Mouse (Mus musculus): ENCODE results near the gene Rhno1.
A peak's percentile ranks its signal among the peaks of the same experiment; 100 is the strongest.

Rhno1 gene

DNA sequence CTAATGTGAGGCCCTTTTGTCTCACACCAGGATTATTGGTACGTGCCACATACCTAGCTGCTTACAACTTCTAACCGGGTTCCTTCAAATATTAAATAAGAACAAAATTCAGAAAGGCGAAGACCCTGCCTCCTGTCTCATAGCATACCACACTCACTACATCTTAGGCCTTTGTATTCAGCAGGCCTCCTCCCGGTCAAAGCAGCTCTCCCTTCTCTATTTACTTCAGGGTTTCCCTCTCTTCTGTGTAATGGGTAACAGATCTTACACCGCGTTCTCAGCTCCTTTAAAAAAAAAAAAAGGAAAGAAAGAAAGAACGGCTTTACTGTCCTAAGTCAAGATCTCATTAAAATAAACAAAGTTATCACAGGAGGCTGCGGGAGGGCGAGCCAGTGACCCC is 810 bp downstream of the Rhno1 start:
- no peak for DNase-seq

DNA sequence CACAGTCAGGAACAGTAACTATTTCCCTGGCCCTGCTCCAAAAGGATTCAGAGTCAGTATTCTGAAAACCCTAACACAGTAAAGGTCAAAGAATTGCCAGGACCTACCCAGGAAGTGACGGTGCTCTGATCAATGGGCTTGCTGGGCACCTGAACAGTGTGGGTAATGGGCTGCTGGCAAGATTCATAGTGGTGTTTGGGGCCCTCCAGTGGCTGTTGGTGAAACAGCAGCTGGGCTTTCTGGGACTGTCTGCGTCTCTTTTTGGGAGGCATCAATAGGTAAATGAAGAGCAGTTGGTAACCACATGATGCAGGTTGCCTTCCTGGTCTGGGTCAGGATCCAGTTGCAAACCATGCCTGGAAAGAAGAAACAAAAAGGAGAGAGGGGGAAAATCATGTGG is 3.7 kb downstream of the Rhno1 start:
- DNase-seq, result peak; percentile 82

DNA sequence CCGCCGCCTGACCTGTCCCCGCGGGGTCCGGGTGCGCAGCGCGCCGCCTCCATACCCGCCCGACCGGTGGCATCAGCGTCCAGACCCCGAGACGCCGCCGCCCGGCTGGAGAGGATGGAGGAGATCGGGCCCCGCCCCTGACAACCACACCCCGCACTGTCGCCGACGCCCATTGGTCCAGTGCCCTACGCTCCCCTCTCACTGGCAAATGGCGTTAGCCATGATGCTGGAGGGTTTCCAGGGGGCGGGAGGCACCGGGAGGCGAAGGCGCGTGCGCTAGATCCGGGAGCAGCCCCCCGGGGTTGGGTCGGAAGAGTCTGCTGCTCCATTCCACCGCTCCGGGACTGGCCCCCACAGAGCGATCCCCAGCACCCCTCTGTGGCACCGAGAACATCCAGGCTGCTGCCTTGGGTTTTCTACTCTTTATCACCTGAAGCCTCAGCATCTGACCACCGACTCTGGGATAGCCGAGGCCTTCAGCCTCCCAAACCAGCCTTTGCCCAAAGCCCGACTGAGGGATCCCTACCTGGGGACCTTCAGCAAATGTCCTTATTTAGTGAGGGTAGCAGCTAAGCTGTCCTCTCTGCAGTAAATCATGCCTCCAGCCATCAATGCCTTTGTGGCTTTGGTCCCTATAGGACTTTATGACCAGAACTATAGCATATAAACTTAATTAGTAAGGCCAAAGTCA is 6.8 kb downstream of the Rhno1 start, which contains the start of gene Tulp3:
TSS of gene Tulp3 (minus strand) at position 126 of the 691 bp plus-strand sequence.
- DNase-seq, result peak; percentile 91

DNA sequence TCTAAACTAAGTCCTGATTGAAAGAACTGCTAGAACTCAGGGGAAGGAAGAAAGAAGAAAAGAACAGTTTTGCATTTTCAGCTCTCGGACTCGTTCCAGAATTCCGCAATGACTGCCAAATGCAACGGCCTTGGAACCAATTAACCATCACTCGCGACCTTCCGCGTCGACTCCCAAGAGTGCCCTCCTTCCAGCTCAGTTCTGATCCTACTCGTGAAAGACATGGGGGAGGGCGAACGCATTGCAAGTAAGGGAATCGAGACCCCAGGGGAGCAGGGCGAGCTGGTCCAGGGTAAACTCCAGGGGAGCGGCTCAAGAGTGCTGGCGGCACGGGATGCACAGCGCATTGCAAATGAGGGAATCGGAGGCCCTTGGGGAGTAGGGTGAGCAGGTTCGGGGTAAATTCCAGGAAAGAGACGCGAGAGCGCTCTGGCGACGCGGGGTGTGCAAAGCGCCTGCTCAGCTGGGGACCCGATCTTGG is 7.5 kb downstream of the Rhno1 start:
- DNase-seq, result no peak

DNA sequence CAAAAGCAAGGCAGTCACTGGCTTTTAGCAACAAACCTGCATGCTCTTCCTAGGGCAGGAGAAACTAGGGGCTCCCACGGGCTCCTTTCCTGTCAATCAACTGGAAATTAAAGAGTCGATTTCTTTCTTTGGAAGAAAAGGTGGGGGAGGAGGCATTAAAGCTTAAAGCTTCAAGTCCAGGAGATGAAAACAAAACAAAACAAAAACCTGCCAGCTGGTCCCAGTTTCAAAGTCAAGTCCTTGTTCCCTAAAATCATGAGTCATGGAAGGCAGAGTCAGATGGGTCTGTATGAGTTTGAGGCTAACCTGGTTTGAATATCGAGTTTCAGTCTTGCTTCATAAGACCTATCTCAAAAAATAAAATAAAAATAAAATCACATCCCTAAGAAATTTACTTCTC is 8.6 kb downstream of the Rhno1 start:
- DNase-seq, result no peak

DNA sequence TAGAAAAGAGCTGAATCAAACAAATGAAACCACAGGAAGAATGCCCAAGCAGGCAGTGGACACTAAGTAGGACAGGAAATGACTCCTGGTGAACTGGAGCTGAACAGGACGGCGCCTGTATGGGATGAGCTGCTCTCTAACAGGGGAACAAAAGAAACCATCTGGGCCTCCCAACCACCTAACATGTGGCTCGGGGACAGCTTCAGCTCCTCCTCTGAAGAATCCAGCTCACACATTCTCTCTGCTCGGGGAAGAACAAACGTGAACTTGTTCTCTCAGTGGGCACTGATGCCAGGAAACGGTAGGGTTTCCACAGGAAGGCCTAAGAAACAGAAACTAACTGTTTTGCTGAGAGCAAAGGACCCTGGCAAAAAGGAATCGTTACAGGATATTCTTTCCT is 13.0 kb downstream of the Rhno1 start:
- DNase-seq, result no peak

DNA sequence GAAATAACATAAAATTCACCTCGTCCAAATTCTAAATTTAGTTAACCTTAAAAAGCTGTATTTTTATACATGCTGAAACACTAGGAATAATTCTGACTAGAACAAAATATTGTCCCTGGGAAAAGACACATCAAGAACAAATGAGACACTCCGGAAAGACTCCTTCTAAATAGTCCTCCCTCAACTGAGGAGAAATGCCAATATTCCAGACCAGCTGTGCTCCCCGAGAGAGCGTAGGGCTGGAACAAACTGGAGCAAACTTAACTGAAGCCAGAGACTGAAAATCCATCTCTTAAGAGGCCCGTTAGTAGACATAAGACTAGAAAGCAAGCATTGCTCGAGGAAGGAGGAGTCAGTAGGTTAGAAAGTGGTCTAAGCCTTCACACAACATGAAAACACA is 15.9 kb downstream of the Rhno1 start:
- no peak for DNase-seq

DNA sequence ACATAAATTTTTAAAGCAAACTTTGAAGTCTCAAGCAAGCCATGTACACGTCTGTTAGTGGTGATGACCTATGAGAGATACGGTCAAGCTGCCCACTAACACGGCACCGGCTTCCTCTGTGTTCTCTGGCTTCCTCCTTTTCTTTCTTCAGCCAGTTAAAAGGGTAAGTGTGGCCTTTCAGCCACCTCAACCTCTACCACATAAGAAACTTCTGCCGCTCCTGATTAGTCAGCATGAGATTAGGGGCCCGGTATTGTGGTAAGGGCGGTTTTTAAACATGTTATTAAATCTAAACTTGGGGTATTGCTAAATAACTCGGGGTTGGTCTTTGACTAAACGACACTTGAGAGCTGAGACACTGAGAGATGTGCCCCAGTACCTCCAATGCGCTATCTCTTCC is 17.1 kb downstream of the Rhno1 start:
- no peak for DNase-seq

DNA sequence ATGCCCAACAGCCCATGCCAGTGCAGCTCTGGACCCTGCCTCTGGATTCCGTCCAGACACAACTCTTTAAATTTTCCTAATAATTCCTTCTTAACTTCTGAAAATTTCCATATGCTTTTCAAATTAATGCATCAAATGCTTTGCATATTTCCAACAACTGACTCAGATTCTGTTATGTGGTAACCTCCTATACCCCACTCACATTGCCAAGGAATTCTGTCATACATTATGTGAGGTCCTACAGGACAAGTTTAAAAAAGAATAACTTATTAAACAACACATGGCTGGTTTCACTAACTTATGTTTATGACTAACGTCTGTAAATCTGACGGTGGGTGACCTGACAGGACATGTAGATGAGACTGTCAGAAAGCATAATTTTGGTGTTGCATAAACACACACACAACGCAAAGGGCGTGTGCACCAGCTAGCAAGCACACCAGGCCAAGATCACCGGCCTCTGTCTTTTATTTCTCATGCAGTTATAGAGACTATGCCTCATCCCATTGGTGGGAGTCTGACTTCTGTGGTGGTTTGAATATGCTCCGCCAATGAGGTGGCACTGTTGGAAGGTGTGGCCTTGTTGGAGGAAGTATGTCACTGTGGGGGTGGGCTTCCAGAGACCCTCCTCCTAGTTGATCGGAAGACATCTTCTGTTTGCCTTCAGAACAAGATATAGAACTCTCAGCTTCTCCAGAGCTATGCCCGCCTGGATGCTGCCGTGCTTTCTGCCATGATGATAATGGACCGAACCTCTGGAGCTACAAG is 20.6 kb downstream of the Rhno1 start:
- DNase-seq, result no peak

DNA sequence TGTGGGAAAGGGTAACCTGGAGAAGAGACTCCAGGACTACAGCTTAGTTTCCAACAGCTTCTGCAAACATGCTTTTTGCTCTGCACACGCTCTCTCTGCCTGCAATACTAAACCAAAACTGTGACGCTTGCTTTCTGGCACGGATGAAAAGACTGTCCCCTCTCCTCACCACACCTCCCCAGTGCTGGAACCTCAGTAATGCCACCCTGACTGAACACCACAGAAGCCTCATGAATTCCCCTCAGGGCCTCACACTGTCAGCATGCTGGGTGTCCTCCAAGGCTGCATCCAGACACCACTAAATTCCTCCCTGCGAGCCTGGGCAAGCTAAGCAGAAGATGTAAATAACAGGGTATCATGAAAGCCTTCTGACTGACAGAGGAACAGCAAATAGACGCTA is 23.8 kb downstream of the Rhno1 start:
- no peak for DNase-seq

DNA sequence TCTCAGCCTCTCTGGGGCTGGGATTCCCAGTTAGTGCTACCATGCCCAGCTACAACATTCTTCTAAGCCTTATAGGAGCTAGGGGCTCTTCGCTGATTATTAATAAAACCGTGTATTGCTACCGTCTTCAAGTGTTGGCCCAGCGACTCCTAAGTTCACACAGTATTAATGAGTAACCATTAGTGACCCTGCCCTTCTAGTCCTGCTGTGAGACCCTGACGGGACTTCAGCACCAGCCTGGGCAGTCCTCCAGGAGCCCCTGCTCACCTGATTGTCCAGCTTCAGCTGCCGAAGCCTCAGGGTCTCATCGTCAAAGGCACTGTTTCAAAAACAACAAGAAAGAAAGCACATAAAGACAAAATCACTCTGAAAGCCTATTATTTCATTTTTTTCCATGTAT is 25.2 kb downstream of the Rhno1 start:
- no peak for DNase-seq

DNA sequence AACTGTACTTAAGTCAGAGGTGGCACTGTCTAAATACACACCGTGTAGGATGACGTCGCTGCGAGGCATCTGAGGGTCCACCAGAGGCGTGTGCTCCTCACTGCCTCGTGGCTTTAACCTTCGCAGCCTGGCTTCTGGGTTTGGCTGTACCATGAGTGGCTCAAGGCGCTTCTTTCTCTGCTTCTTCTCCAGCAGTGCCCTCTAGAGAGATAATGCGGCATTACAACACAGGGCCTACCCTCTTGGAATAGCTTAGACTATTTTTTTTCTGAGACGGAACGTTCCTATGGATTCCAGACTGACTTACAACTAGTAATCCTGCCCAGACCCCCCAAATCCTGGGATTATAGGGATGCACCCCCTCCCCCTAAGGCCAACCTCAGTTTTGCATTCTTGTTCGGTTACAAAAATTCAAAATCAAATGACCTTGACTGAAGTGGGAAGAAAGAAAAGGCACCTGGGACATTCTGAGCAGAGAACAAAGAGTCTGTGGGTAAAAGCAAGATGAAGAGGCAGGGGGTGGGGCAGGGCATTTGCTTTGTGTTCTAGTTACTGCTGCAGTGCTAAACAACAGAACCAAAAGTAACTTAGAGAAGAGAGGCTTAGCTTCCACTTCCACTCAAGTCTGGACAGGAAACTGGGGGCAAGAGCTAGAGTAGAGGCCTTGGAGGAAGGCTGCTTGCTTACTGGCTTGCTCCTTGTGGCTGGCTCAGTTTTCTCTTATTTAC is 28.1 kb downstream of the Rhno1 start:
- DNase-seq, result peak; percentile 82

DNA sequence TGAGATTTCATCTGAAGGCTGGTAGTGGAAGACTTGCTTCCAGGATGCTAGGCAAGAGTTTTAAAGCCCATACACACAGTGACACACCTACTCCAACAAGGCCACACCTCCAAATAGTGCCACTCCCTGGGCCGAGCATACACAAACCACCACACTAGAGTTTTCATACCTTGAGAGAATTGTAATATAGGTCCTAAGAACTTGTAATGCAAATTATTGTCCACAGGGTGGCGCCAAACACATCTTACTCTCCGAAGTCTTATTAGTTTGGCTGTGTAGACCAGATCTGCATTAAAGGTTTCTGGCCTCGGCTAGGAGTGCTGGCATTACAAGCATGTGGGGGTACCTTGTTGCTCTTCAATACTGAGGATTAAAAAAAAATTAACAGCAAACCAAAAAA is 44.4 kb downstream of the Rhno1 start:
- DNase-seq, result peak; percentile 57

DNA sequence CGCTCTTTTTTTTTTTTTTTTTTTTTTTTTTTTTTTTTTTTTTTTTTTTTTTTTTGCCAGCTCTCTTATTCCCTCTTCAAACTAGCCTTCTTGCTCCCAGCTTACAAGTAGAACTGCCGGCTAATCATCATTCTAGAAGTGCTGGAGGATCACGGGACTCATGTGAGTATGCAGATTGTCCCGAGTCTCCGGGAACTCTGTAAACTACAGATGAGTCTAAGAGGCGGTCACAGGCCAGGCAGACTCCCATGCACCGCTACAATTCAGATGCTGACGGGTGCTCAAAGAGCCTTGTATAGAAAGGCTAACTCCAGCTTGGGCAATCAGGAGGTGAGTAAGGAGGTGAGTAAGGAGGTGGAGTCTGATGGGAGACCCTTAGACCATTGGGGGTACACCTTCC is 47.1 kb downstream of the Rhno1 start:
- DNase-seq, result no peak

DNA sequence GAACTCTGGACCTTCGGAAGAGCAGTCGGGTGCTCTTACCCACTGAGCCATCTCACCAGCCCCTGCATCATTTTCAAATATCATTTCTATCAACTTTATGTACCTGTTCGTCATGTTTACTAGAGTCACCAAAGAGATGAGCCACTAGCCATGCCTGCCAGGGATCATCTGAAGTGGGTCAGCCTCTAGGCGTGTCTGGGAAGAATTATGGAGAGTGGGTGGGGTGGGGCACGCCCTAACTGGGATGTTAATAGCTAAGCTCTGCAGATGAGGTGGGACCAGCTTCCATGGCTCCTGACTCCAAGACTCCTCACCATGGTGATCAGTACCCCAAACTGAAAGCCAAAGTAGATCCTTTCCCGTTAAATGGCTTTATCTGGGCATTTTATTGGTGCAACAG is 47.9 kb downstream of the Rhno1 start:
- DNase-seq, result no peak

DNA sequence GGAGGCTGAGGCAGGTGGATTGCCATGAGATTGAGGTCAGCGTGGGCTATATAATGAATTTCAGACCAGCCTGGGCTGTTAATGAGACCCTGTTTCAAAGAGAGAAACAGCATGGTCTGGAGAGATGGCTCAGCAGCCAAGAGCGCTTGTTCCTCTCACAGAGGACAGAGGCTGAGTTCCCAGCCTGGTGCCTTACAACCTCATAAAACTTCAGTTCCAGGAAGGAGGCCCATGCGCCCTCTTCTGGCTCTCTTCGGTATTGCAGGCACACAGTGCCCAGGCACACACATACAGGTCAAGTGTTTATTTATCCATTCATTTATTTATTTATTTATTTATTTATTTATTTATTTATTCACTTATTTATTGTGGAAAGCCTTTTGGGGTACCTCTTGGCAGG is 54.4 kb downstream of the Rhno1 start:
- DNase-seq, result peak; percentile 77
